Mouse (Mus musculus): ENCODE data around the gene Ift43. TPM values are rescaled to one million over a fixed set of nuclear protein-coding genes. Genes with fewer than 3 reads are reported as not detected.

Ift43 gene
- polyA plus RNA-seq, 1 experiment from 2014 or later: 53.2 TPM

DNA sequence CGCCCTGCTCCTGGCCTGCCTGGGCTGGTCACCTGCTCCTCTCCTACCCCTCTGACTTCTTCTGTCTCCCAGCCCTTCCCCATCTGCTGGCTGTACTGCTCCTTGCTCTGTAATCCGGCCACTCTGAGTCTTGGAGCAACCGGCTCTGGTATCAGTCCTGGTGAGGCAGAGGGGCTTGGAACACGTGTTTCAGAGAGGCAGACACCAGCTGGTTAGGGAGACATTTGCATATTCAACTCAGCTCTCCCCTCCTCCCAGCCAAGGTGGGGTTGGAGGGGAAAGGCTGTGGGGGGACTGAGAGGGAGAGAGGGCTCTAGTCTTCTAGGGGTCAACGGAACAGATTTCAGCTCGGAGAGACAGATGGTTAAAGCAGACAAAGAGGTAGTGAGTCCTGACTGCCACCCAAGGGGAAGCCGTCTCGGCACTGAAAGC, 99.0 kb downstream of the Ift43 start:
- Histone ChIP-seq H3K4me1 (replicated peaks; ENCODE audit: control insufficient read depth, insufficient read depth, low read length) (peaks cover 23% of the 10 kb centered on the region), H3K9ac (no peak overlapping the region), H3K4me2 (replicated peaks) (no peak overlapping the region), H3K9me3 (ENCODE audit: control insufficient read depth, low read length) (no peaks in the 10 kb centered on the region), H3K27me3 (ENCODE audit: control insufficient read depth, insufficient read depth, low read length) (0 out of 2 replicates have a peak, but pooled peaks cover 2% of the 10 kb centered on the region), H3K4me3 (replicated peaks; ENCODE audit: low read length) (no peak overlapping the region), H3K27ac (no peak overlapping the region), H3K36me3 (replicated peaks; ENCODE audit: control insufficient read depth, insufficient read depth) (no peaks in the 10 kb centered on the region)
- ATAC-seq (ENCODE audit: low FRiP score) (peak; percentile 53), DNase-seq (ENCODE audit: low spot score) (no peak)
- 15% methylated on average over 8 of the region's 8 CpGs for WGBS

DNA sequence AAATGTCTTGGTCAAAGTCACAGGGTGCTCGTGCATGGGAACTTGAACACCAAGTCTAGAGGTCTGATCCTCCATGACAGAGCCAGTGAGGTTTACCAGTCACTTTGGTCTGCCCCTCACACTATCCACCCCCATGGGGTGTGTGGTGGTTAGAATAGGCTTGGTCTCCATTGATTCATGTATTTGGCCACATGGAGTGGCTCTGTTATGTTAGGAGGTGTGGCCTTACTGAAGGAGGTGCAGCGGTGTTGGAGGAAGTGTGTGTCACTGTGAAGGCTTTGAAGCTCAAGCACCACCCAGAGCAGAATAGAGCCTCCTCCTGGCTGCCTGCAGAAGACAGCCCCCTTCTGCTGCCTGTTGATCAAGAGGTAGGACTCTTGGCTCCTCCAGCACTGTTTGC, 99.5 kb downstream of the Ift43 start:
- Histone ChIP-seq H3K4me1 (replicated peaks; ENCODE audit: control insufficient read depth, insufficient read depth, low read length) (peaks cover 23% of the 10 kb centered on the region), H3K27ac (no peak overlapping the region), H3K9ac (no peak overlapping the region), H3K4me2 (replicated peaks) (no peak overlapping the region), H3K36me3 (replicated peaks; ENCODE audit: control insufficient read depth, insufficient read depth) (no peaks in the 10 kb centered on the region), H3K9me3 (ENCODE audit: control insufficient read depth, low read length) (no peaks in the 10 kb centered on the region), H3K4me3 (replicated peaks; ENCODE audit: low read length) (no peak overlapping the region), H3K27me3 (ENCODE audit: control insufficient read depth, insufficient read depth, low read length) (0 out of 2 replicates have a peak, but pooled peaks cover 4% of the 10 kb centered on the region)
- 51% methylated on average over 2 of the region's 2 CpGs for WGBS
- ATAC-seq (ENCODE audit: low FRiP score) (0 out of 2 replicates have a peak, but pooled peaks have one; percentile 18), DNase-seq (ENCODE audit: low spot score) (no peak)

DNA sequence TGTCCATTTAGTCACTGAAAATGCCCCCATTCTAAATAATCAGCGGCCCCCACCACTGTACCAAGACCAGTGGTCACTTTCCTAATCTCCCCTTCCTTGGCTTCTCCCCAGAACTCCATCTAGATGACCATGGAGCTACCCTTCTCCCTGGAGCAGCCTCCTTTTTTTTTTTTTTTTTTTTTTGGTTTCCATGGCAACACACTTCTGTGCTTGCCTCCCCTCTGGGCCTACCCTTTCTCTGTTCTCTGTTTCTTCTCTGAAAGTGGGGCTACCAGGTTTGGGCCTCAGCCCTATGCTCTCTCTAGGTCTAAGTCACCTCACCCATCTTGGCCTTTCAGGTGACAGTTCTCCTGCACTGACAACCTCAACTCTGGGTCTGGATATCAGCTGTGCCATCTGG, 100.1 kb downstream of the Ift43 start:
- Histone ChIP-seq H3K4me2 (replicated peaks) (no peak overlapping the region), H3K9me3 (ENCODE audit: control insufficient read depth, low read length) (no peaks in the 10 kb centered on the region), H3K9ac (no peak overlapping the region), H3K27me3 (ENCODE audit: control insufficient read depth, insufficient read depth, low read length) (0 out of 2 replicates have a peak, but pooled peaks cover 4% of the 10 kb centered on the region), H3K4me1 (replicated peaks; ENCODE audit: control insufficient read depth, insufficient read depth, low read length) (peaks cover 23% of the 10 kb centered on the region), H3K4me3 (replicated peaks; ENCODE audit: low read length) (no peak overlapping the region), H3K36me3 (replicated peaks; ENCODE audit: control insufficient read depth, insufficient read depth) (no peaks in the 10 kb centered on the region), H3K27ac (no peak overlapping the region)
- no peak for DNase-seq (ENCODE audit: low spot score)
- ATAC-seq (ENCODE audit: low FRiP score): no peak
- WGBS: 67% methylated on average over 1 of the region's 1 CpGs

DNA sequence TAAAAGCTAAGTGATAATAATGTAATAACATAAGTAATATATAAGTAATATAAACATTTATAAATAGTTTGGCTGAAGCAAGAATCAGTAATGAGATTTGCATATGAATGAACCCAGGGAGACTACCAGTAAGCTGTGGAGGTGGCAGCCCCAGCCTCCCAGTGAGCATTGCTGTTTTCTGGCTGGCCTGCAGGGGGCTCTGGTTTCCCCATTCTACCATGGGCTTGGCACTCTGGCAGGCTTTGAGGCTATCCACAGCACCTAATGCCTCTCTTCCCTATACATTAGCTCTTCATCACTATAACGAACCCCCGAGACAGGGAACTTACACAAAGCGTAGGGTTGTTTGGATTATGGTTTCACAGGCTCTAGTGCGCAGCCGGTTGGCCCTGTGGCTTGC, 105.8 kb downstream of the Ift43 start:
- 60% methylated on average over 5 of the region's 5 CpGs for WGBS
- ATAC-seq (ENCODE audit: low FRiP score) (no peak), DNase-seq (ENCODE audit: low spot score) (no peak)
- H3K27ac ChIP-seq: no peak overlapping the region
- no peak overlapping the region for H3K4me2 ChIP-seq (replicated peaks)
- peaks cover 11% of the 10 kb centered on the region; the same call in 1 of the 2 replicates for H3K4me1 ChIP-seq (replicated peaks; ENCODE audit: control insufficient read depth, insufficient read depth, low read length)
- no peak overlapping the region for H3K9ac ChIP-seq
- no peaks in the 10 kb centered on the region for H3K9me3 ChIP-seq (ENCODE audit: control insufficient read depth, low read length)
- H3K4me3 ChIP-seq (replicated peaks; ENCODE audit: low read length): no peak overlapping the region
- H3K27me3 ChIP-seq (ENCODE audit: control insufficient read depth, insufficient read depth, low read length): 0 out of 2 replicates have a peak, but pooled peaks cover 4% of the 10 kb centered on the region
- no peaks in the 10 kb centered on the region for H3K36me3 ChIP-seq (replicated peaks; ENCODE audit: control insufficient read depth, insufficient read depth)

DNA sequence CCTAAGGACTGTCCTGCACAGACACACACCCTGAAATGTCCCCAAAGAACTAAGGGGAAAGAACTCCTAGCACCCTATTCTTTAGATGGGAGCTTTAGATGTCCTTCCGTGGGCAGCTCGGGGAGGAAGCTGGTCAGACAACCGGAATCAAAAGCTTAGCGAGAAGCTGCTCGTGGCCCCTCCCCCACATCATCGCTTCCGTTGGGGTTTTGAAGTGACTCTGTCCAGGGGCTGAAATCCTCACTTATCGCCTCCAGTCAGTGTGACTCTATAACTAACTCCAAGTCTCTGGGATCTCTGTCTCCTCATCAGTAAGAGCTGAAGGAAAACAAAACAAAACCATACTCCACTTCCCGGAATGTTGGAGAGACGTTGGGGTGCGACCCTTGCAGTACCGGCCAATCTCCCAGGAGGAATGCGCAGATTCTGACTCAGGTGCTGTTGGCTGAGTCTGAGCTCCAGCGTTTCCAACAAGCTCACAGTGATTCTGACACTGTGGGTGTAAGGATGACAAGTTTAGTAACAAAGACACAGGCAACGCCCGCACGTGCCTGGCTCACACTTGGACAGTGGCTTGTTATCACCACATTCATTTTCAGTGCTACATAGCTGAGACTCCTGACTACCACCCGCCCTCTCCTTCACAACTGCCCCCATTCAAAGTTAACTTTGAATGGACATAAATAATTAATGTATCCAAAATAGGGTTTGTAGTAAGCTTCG, 107.4 kb downstream of the Ift43 start:
- Histone ChIP-seq H3K27ac (no peak overlapping the region), H3K4me2 (replicated peaks) (no peak overlapping the region), H3K36me3 (replicated peaks; ENCODE audit: control insufficient read depth, insufficient read depth) (no peaks in the 10 kb centered on the region), H3K4me3 (replicated peaks; ENCODE audit: low read length) (no peak overlapping the region), H3K9ac (no peak overlapping the region), H3K27me3 (ENCODE audit: control insufficient read depth, insufficient read depth, low read length) (0 out of 2 replicates have a peak, but pooled peaks cover 4% of the 10 kb centered on the region), H3K4me1 (replicated peaks; ENCODE audit: control insufficient read depth, insufficient read depth, low read length) (peaks cover 11% of the 10 kb centered on the region; the same call in 1 of the 2 replicates), H3K9me3 (ENCODE audit: control insufficient read depth, low read length) (no peaks in the 10 kb centered on the region)
- ATAC-seq (ENCODE audit: low FRiP score) (no peak), DNase-seq (ENCODE audit: low spot score) (no peak)
- 29% methylated on average over 19 of the region's 19 CpGs for WGBS

DNA sequence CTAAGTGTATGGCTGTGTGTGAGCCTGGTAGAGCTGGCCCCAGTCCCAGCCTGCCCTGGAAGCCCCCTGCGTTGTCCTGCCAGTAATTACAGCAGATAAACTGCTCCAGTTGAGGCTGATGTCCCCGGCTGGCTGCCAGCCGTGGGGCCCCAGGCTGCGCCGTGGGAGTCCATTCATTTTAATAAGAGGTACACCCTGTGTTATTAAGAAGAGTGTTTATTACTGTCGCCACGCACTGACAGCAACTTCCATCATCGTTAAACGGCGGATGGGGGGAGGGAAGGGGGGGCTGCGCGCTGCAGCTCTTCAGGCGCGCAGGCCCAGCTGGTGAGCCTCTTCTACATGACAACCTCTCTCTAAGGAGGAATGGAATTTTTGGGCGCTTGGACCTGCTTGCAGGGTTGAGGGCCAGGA, 109.7 kb downstream of the Ift43 start:
- DNase-seq (ENCODE audit: low spot score): peak; percentile 57
- Histone ChIP-seq H3K36me3 (replicated peaks; ENCODE audit: control insufficient read depth, insufficient read depth) (no peaks in the 10 kb centered on the region), H3K4me1 (replicated peaks; ENCODE audit: control insufficient read depth, insufficient read depth, low read length) (peaks cover 11% of the 10 kb centered on the region; the same call in 1 of the 2 replicates), H3K9me3 (ENCODE audit: control insufficient read depth, low read length) (no peaks in the 10 kb centered on the region), H3K4me2 (replicated peaks) (no peak overlapping the region), H3K27me3 (ENCODE audit: control insufficient read depth, insufficient read depth, low read length) (no peaks in the 10 kb centered on the region), H3K4me3 (replicated peaks; ENCODE audit: low read length) (no peak overlapping the region), H3K9ac (no peak overlapping the region), H3K27ac (no peak overlapping the region)
- ATAC-seq (ENCODE audit: low FRiP score): peak; percentile 82
- 30% methylated on average over 15 of the region's 15 CpGs for WGBS

DNA sequence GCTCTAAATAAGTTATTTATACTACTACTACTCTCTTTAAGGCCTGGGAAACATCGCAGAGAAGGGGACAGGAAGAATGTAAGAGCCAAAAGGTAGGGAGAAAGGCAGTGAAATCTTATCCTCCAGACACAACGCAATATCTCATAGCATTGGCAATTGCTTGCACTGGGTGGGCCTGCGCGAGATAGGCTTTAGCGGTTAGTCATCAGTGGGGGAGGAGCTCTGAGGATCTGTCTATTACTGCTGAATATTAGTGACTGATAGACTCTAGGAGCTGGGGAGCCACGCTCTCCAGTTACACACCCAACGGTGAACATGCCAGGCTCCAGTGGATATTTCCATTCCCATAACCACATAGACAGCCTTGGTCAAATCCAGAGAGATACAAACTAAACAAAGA, 114.6 kb downstream of the Ift43 start:
- no peaks in the 10 kb centered on the region for H3K36me3 ChIP-seq (replicated peaks; ENCODE audit: control insufficient read depth, insufficient read depth)

DNA sequence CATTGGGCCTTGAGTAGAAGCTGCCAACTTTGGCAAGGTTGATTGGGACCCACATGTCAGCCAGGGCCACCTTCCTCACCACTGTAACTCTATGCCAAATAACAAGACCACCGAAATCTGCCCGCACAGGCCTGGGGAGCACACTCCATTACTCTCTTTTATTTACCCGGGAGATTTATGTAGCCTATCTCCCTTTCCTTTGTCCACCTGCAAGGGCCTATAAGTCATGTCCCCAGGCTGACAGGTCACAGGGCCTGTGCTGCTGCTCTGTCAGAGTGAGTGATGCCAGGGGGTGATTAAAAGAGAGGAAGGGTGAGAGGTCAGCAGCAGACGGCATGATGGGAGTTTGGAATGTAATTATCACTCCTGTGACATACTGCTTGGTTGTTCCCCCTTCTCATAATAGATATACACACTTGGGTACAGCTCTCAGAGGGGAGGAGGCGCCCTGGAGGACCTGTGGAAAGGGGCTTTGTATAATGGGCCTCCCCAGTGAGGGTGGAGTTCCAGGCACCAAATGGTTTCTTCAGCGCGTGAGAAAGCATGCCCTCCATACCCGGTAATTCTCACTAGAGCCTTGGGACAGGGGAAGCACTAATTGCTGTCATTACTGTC, 121.2 kb downstream of the Ift43 start:
- Histone ChIP-seq H3K27me3 (ENCODE audit: control insufficient read depth, insufficient read depth, low read length) (no peaks in the 10 kb centered on the region; the same call in 1 of the 2 replicates), H3K27ac (no peak overlapping the region), H3K4me2 (replicated peaks) (no peak overlapping the region), H3K4me3 (replicated peaks; ENCODE audit: low read length) (no peak overlapping the region), H3K9me3 (ENCODE audit: control insufficient read depth, low read length) (no peaks in the 10 kb centered on the region), H3K36me3 (replicated peaks; ENCODE audit: control insufficient read depth, insufficient read depth) (no peaks in the 10 kb centered on the region), H3K9ac (no peak overlapping the region), H3K4me1 (replicated peaks; ENCODE audit: control insufficient read depth, insufficient read depth, low read length) (no peaks in the 10 kb centered on the region)
- ATAC-seq (ENCODE audit: low FRiP score) (no peak), DNase-seq (ENCODE audit: low spot score) (no peak)
- 46% methylated on average over 8 of the region's 8 CpGs for WGBS

More for the DNA sequence above, 114.6 kb downstream of the Ift43 start:
- Histone ChIP-seq H3K9me3 (ENCODE audit: control insufficient read depth, low read length) (no peaks in the 10 kb centered on the region), H3K4me1 (replicated peaks; ENCODE audit: control insufficient read depth, insufficient read depth, low read length) (peaks cover 7% of the 10 kb centered on the region; the same call in 1 of the 2 replicates), H3K4me2 (replicated peaks) (no peak overlapping the region), H3K27ac (no peak overlapping the region), H3K9ac (no peak overlapping the region), H3K27me3 (ENCODE audit: control insufficient read depth, insufficient read depth, low read length) (no peaks in the 10 kb centered on the region; the same call in 1 of the 2 replicates), H3K4me3 (replicated peaks; ENCODE audit: low read length) (no peak overlapping the region)
- WGBS: 96% methylated on average over 7 of the region's 7 CpGs
- no peak for ATAC-seq (ENCODE audit: low FRiP score)
- no peak for DNase-seq (ENCODE audit: low spot score)

DNA sequence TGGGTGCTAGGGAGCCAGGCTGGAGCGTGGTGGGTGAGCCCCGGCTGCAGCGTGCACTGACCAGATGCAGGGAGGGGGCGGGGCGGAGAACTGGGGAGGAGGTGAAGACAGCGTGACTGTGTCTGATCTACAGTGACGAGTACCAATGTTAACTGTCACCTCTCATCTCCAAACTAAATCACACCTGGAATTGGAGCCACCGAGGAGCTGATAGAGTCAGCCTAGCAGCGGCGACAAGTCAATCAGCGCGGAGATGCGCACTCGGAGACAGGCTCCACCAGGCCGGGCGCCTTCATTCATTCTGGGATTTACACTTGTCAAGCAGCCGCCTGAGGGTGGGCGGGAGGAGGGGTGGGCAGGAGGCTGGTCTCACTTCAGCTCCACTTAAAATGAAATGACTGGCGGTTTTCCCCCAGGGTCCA, 128.8 kb downstream of the Ift43 start:
- H3K4me1 ChIP-seq (replicated peaks; ENCODE audit: control insufficient read depth, insufficient read depth, low read length): peaks cover 24% of the 10 kb centered on the region
- H3K27ac ChIP-seq: no peak overlapping the region
- peak overlapping the region; percentile 31; the same call in 1 of the 2 replicates for H3K9ac ChIP-seq
- no peak for DNase-seq (ENCODE audit: low spot score)
- H3K4me2 ChIP-seq (replicated peaks): peak overlapping the region; percentile 44
- H3K27me3 ChIP-seq (ENCODE audit: control insufficient read depth, insufficient read depth, low read length): peaks cover 57% of the 10 kb centered on the region
- H3K9me3 ChIP-seq (ENCODE audit: control insufficient read depth, low read length): no peaks in the 10 kb centered on the region
- 1% methylated on average over 19 of the region's 19 CpGs for WGBS
- no peak for ATAC-seq (ENCODE audit: low FRiP score)
- peak overlapping the region; percentile 20 for H3K4me3 ChIP-seq (replicated peaks; ENCODE audit: low read length)
- H3K36me3 ChIP-seq (replicated peaks; ENCODE audit: control insufficient read depth, insufficient read depth): no peaks in the 10 kb centered on the region

Measured in hindbrain, embryonic 14.5 days (tissue).